Mouse (Mus musculus) gastrocnemius, postnatal 25 days (tissue): ENCODE data around the gene Znrf3. TPM values are rescaled to one million over a fixed set of nuclear protein-coding genes. Genes with fewer than 3 reads are reported as not detected.
A peak's percentile ranks its signal among the peaks of the same experiment; 100 is the strongest.

Experiments used
- DNase-seq: peaks from one replicate; pipeline ENCODE4 v3.0.0; 2022
- total RNA-seq, 2 experiments: library from RNA; stranded (reverse); gene quantifications; 1 replicate in 1 of 2; 2 replicates in 1 of 2; pipeline ENCODE4 v1.2.3; 2021

The Znrf3 gene
- total RNA-seq, 2 experiments from 2014 or later = 5.1 to 6.1 TPM

DNA sequence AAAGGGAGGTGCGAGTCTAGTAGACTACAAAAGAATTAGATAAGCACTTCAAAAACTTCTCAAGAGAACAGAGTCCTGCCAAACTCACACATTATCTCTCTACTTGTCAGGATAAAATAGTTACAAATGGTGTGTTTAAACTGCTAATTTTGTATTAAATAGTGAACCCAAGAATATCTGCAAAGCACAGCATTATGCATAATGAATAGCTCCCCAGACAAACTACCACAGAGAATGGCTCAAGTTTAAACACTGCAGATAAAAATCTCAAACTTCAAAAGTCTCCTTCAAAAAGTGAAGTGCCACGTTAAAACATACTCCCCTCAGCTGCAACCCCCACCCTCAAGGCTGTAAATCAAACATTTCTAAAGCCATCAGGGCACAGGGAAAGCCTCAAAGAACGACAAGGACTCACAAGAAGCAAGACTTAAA is 2.0 kb downstream of the Znrf3 start:
- no peak for DNase-seq

- no peak for DNase-seq
Measured at GRCm38 (mm10) chr11:5437646-5438045, 7.0 kb downstream of the Znrf3 start.

GRCm38 (mm10) chr11:5436988-5437387 is 7.7 kb downstream of the Znrf3 start:
- DNase-seq = no peak

GRCm38 (mm10) chr11:5435493-5435892 is 9.2 kb downstream of the Znrf3 start:
- no peak for DNase-seq

GRCm38 (mm10) chr11:5432330-5432729 is 12.3 kb downstream of the Znrf3 start:
- DNase-seq = no peak

DNA sequence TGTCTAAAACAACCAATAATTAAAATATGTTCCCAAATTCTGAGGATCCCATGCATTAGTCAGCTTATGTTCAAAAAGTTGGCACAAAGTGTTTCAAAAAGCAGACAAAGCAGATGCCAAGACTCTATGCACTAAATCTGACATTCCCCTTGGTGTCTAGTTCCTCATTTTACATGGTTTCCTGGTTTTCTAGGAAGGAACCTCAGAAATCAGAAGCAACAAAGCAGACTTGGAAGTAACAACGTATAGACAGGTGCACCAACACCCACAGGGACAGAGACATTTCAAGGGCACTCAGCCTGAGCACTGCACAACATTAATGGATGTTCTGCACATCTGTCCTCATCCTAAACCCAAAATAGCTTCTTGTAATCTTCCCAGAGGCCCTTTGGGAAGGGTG is 13.8 kb downstream of the Znrf3 start:
- DNase-seq = no peak

- DNase-seq = no peak
Measured at GRCm38 (mm10) chr11:5429396-5430190, 15.1 kb downstream of the Znrf3 start.

GRCm38 (mm10) chr11:5427251-5427650 is 17.4 kb downstream of the Znrf3 start:
- no peak for DNase-seq

DNA sequence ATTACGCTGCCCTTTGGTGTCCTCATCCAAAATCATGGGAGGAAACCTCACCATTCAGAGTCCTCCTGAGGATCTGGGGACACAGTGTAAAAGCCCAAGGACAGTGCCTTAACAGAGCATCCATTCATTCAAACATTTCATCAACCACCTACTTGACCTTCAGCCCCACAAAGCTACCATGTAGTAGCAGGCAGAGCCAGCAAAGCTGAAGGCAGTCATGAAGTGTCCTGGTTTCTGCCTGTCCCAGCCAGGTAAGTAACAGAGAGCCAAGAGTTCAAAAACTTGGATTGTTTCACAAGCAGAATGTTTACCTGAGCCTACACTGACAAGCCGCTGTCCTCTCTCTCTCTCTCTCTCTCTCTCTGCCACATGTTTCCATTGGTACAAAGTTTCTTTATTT is 18.3 kb downstream of the Znrf3 start:
- DNase-seq = no peak

DNA sequence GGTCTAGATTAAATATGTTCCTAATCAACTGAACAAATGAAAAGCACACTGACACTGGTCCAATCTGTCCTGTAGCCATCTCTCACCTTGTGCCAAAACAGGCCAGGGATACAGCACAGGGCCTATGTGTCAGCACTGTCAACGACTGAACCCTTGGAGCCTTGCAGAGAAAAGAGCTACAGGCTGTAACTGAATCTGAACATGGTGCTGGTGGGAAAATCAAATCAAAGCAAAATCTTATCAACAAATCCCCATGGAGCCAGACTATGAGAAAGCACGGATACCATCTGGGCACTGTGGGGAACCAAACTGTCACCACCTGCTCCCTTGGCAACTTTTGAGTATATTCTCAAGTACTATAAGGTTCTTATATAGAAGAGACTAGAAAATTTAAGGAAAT is 19.5 kb downstream of the Znrf3 start:
- DNase-seq = no peak

DNA sequence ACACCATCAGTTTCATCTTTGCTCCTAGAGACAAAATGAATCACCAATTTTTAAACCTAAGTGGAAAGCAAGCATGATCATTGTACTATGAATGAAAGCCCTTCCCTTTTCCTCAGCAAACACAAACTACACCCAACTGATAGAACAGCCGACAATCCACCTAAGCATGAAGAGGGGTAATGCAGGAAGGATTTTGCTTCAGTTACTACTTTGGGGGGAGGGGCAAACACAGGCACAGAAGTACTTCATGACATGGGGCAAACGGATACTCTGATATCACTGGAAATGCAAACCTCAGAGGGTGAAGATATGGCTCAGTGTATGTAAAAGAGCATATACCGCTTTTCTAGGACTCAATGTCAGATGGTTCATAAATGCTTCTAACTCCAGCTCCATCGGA is 20.5 kb downstream of the Znrf3 start:
- no peak for DNase-seq

- DNase-seq = no peak
Measured at GRCm38 (mm10) chr11:5423000-5423399, 21.6 kb downstream of the Znrf3 start.

DNA sequence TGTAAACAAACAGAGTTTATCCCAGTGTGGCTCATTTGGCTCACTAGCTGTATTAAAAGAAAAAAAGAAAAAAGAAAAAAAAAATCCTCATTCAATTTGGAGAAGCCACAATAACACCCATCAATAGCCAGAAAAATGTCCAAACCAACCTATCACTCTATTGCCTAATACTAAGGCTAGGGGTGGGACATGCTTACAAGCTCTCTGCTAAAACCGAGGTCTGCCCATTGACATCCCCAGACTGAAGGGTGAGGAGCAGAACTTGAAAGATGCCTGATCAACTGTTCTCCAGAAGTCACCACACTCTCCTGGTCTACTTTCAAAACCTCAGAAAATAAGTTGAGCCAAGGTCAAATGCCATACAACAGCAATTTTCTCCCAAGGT is 22.4 kb downstream of the Znrf3 start:
- DNase-seq = no peak

GRCm38 (mm10) chr11:5421506-5422251 is 23.0 kb downstream of the Znrf3 start:
- DNase-seq = no peak

GRCm38 (mm10) chr11:5415617-5416338 is 28.9 kb downstream of the Znrf3 start:
- DNase-seq = no peak

GRCm38 (mm10) chr11:5414856-5415616 is 29.6 kb downstream of the Znrf3 start:
- no peak for DNase-seq

DNA sequence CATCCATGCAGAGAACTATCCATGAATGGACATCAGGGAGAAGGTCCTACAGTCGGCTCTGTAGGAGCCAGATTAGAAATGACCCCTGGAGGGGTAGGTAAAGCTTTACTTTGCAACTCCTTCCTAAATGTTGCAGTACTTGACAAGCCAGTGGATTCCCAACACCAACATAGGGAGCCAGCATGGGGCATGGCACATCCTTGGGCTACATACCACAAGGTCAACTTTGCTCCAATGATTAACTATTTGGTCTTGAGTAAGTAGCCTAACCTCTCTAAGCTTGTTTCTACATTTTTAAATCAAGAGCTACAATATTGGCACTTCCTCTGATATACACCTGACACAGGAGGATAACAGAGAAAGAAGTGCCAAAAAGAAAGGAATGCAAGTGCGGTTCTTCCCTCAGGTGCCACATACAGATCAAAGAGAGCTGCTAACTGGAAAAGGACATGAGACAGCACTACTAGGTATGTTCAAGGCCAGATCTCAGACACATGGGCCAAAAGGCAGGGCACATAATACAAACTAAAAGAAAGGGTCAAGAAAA is 31.9 kb downstream of the Znrf3 start:
- no peak for DNase-seq

DNA sequence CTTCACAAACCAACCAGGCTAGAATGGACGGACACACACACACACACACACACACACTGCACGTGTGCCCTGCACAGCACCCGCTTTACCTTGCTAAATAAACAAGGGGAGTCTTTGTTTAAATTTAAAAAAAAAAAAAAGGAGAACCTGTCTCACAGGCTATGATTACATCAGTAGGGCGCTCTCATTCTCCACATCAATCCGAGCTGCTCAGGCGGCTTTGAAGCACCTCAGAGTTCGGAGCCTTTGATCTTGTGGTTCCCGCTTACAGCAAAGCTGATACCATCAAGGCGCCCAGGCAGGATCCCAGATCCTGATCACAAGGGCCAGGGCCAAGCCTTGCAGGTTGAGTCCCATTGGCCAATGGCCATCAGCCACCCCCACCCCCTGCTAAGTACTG is 33.1 kb downstream of the Znrf3 start:
- DNase-seq = no peak

DNA sequence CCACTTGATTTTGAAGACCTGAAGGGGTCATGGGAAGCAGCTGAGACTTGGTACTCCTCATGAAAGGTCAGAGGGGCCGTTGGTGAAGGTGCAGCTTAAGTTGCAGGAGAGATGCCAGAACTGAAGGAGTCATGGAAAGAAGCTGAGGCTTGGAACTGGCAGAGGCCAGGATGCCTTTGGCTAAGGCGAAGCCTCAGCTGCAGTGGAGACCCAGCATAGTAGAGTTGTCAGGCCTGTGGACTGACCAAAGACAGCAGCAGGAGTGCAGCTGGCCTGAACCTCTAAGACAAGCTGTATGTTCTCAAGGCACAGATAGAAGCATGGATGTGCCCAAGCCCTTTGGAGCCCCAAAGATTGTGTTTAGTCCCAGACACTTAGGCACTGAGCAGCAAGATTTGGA is 40.5 kb downstream of the Znrf3 start:
- DNase-seq = peak; percentile 39

- no peak for DNase-seq
Measured at GRCm38 (mm10) chr11:5402127-5402733, 42.4 kb downstream of the Znrf3 start.

GRCm38 (mm10) chr11:5398301-5399053 is 46.2 kb downstream of the Znrf3 start:
- DNase-seq = no peak
